Mouse (Mus musculus) lung, postnatal 0 days (tissue): ENCODE results near the gene Vegfa.

Source experiments
- CTCF ChIP-seq: IDR thresholded peaks from 2 replicates; pipeline ENCODE4 v1.5.1; 2016; ENCODE audit warnings: antibody characterized with exemption, mild to moderate bottlenecking
- EP300 ChIP-seq: IDR thresholded peaks from 2 replicates; pipeline ENCODE4 v1.6.1; 2016; ENCODE audit warnings: antibody characterized with exemption, mild to moderate bottlenecking, control low read depth

GRCm38 (mm10) chr17:45996921-45997444, 35.2 kb downstream of the Vegfa start:
- TF ChIP-seq CTCF (no peak), EP300 (no peak)
